ENCODE assay signal across 8 mouse cellular contexts in the genomic region with DNA sequence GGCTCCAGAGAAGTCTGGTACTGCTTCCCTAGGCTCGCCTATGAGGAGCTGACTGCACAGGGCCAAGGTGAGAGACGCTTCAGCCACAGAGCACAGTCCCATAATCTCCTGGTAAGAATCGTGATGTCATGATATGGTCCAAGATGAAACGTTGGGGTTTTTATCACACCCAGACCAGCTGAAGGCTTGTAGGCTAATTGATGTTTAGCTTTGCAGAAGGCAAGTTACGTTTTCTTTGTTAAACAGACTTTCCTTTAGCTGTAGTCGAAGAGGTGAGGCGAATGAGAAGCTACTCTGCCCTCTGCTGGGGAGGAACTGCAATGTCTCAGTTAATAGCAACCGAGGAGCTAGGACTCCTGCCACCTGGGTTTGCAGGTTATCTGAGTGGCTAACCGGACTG. TPM values are rescaled to one million over a fixed set of nuclear protein-coding genes. Genes with fewer than 3 reads are reported as not detected.
DNase-seq lines count a peak whose midpoint lies in the region; TF ChIP-seq lines count a peak whose summit lies in the region.

No protein-coding gene starts in this region.

- TF ChIP-seq EP300 in ES-Bruce4 (IDR thresholded peaks at IDR 0.05; ENCODE audit: insufficient read depth, low read depth, low read length), result no peak

- no peak overlapping the region for H3K9ac ChIP-seq in ES-Bruce4 (ENCODE audit: low read depth, poor library complexity, severe bottlenecking)

- intact Hi-C loops in heart, postnatal 36 days (cut with DNase I), result no loop called here
- intact Hi-C loops in left cerebral cortex, postnatal 10 days (cut with DNase I), result loop anchor here (5.0 kb wide), 1 partner anchor 281 kb away; no protein-coding TSS in a partner anchor

- no peaks in the 10 kb centered on the region for H3K9me3 ChIP-seq in ES-Bruce4 (replicated peaks; ENCODE audit: control insufficient read depth, insufficient read depth, low read length, poor library complexity, severe bottlenecking)
- no peaks in the 10 kb centered on the region for H3K9me3 ChIP-seq in megakaryocyte, embryonic 14.5 days

- H3K27ac ChIP-seq in ES-Bruce4 (ENCODE audit: insufficient read depth, low read length), result no peak overlapping the region
- peak overlapping the region; percentile 78 for H3K27ac ChIP-seq in small intestine, adult 2 months (ENCODE audit: insufficient read depth, low read depth, low read length)

- no peak for TF ChIP-seq POLR2A in ES-Bruce4 (IDR thresholded peaks at IDR 0.05; ENCODE audit: insufficient read depth, low read length)
- no peak for TF ChIP-seq POLR2A in small intestine, adult 2 months (IDR thresholded peaks at IDR 0.05; ENCODE audit: low read depth, low read length)

- peak; percentile 30 for DNase-seq in adrenal gland, adult 2 months
- DNase-seq in adrenal gland, postnatal 25 days, result no peak
- DNase-seq in cerebellum, postnatal 36 days, result peak; percentile 24 to 40
- peak; percentile 42 to 47 for DNase-seq in heart, postnatal 36 days
- DNase-seq in left cerebral cortex, postnatal 10 days (ENCODE audit: extremely low spot score in 1 of 2, low spot score in 2 of 2), result peak; percentile 49 to 62

- no peaks in the 10 kb centered on the region for H3K36me3 ChIP-seq in ES-Bruce4 (ENCODE audit: control insufficient read depth, insufficient read depth, low read length, poor library complexity, severe bottlenecking)
- H3K36me3 ChIP-seq in megakaryocyte, embryonic 14.5 days (replicated peaks; ENCODE audit: low read length), result no peaks in the 10 kb centered on the region
- H3K36me3 ChIP-seq in small intestine, adult 2 months (ENCODE audit: control insufficient read depth, insufficient read depth, low read length), result no peaks in the 10 kb centered on the region

- H3K27me3 ChIP-seq in ES-Bruce4 (ENCODE audit: control insufficient read depth, insufficient read depth, low read length, poor library complexity, severe bottlenecking), result no peaks in the 10 kb centered on the region
- no peaks in the 10 kb centered on the region for H3K27me3 ChIP-seq in megakaryocyte, embryonic 14.5 days (replicated peaks)
- H3K27me3 ChIP-seq in small intestine, adult 2 months (ENCODE audit: control insufficient read depth, insufficient read depth, low read length), result no peaks in the 10 kb centered on the region

- WGBS in small intestine, adult 2 months, result 30% methylated on average over 9 of the region's 9 CpGs

- H3K4me3 ChIP-seq in ES-Bruce4 (ENCODE audit: low read depth, low read length), result no peak overlapping the region
- peak overlapping the region; percentile 91 for H3K4me3 ChIP-seq in megakaryocyte, embryonic 14.5 days (replicated peaks)
- H3K4me3 ChIP-seq in small intestine, adult 2 months (ENCODE audit: low read depth, low read length), result peak overlapping the region; percentile 37

- peak; percentile 45 for TF ChIP-seq CTCF in ES-Bruce4 (IDR thresholded peaks at IDR 0.05; ENCODE audit: low read depth, low read length)
- peak; percentile 39; the same call in 1 of the 2 replicates for TF ChIP-seq CTCF in small intestine, adult 2 months (IDR thresholded peaks at IDR 0.05; ENCODE audit: extremely low read depth, insufficient read length, insufficient replicate concordance, low read depth, low read length)

- H3K4me1 ChIP-seq in ES-Bruce4 (ENCODE audit: control insufficient read depth, insufficient read depth, low read length), result no peaks in the 10 kb centered on the region
- H3K4me1 ChIP-seq in megakaryocyte, embryonic 14.5 days, result peaks cover 90% of the 10 kb centered on the region
- 0 out of 2 replicates have a peak, but pooled peaks cover 5% of the 10 kb centered on the region for H3K4me1 ChIP-seq in small intestine, adult 2 months (ENCODE audit: control insufficient read depth, insufficient read depth, insufficient read length, low read length)

RNA-seq across cellular contexts. Expression of gene Kcnip1, which starts 15.8 kb away (rescaled TPM):
- 1 to 10 TPM; 2.9 to 3.7 TPM for total RNA-seq in adrenal gland, adult 2 months (2021)
- 0.48 and 1.9 TPM in 2 replicates for polyA plus RNA-seq in adrenal gland, adult 2 months (2012; rRNA removed)
- total RNA-seq in adrenal gland, postnatal 25 days (2021), result 4.2 TPM in 2 replicates
- not detected in 2 replicates for polyA plus RNA-seq in ES-Bruce4 (2011; ENCODE audit: insufficient read depth, insufficient read length, low read depth, missing spikeins)
- total RNA-seq in heart, postnatal 36 days (2021), result under 1 TPM in 1 of 2 experiments, not detected in 1; 0.11 TPM
- 10 to 100 TPM; 43.7 to 45.5 TPM for total RNA-seq in left cerebral cortex, postnatal 10 days (2021)
- not detected in 2 replicates for polyA plus RNA-seq in megakaryocyte, embryonic 14.5 days (2012; ENCODE audit: insufficient read depth, low replicate concordance)
- 0.08 and 0.33 TPM in 2 replicates for polyA plus RNA-seq in small intestine, adult 2 months (2012; rRNA removed)

RNA-seq across cellular contexts. Expression of gene Lcp2, which starts 38.0 kb away (rescaled TPM):
- 1 to 10 TPM; 2.9 to 5.6 TPM for total RNA-seq in adrenal gland, adult 2 months (2021)
- polyA plus RNA-seq in adrenal gland, adult 2 months (2012; rRNA removed), result 1.3 and 1.4 TPM in 2 replicates
- total RNA-seq in adrenal gland, postnatal 25 days (2021), result 1.3 and 3.0 TPM in 2 replicates
- polyA plus RNA-seq in ES-Bruce4 (2011; ENCODE audit: insufficient read depth, insufficient read length, low read depth, missing spikeins), result not detected in 2 replicates
- 1 to 10 TPM; 1.7 to 2.9 TPM for total RNA-seq in heart, postnatal 36 days (2021)
- total RNA-seq in left cerebral cortex, postnatal 10 days (2021), result 1 to 10 TPM; 5.2 to 7.2 TPM
- 68.0 and 131 TPM in 2 replicates for polyA plus RNA-seq in megakaryocyte, embryonic 14.5 days (2012; ENCODE audit: insufficient read depth, low replicate concordance)
- polyA plus RNA-seq in small intestine, adult 2 months (2012; rRNA removed), result 2.7 and 4.0 TPM in 2 replicates

RNA-seq across cellular contexts. Expression of gene Kcnmb1, which starts 45.9 kb away (rescaled TPM):
- total RNA-seq in adrenal gland, adult 2 months (2021), result under 1 TPM; 0.12 to 0.21 TPM
- 0.17 and 0.27 TPM in 2 replicates for polyA plus RNA-seq in adrenal gland, adult 2 months (2012; rRNA removed)
- total RNA-seq in adrenal gland, postnatal 25 days (2021), result 0.15 and 0.19 TPM in 2 replicates
- not detected in 2 replicates for polyA plus RNA-seq in ES-Bruce4 (2011; ENCODE audit: insufficient read depth, insufficient read length, low read depth, missing spikeins)
- under 1 TPM; 0.84 to 0.97 TPM for total RNA-seq in heart, postnatal 36 days (2021)
- total RNA-seq in left cerebral cortex, postnatal 10 days (2021), result under 1 TPM; 0.28 to 0.32 TPM
- polyA plus RNA-seq in megakaryocyte, embryonic 14.5 days (2012; ENCODE audit: insufficient read depth, low replicate concordance), result not detected in 2 replicates
- 2.0 and 2.1 TPM in 2 replicates for polyA plus RNA-seq in small intestine, adult 2 months (2012; rRNA removed)
